Mouse (Mus musculus) MEL (cell line): ENCODE results near the gene Cep63. TPM values are rescaled to one million over a fixed set of nuclear protein-coding genes. Genes with fewer than 3 reads are reported as not detected.

ENCODE experiments used
- DNase-seq: peaks from one replicate; pipeline ENCODE4 v3.0.0; 2011; ENCODE audit warnings: low read depth, low spot score
- H3K27ac ChIP-seq: 2 replicates; pipeline ENCODE4 v1.5.1; 2012; ENCODE audit warnings: low read depth, mild to moderate bottlenecking, control low read depth, low read length, moderate library complexity; ENCODE audit not compliant: control insufficient read depth
- H3K27me3 ChIP-seq, 2 experiments: fragments of 150-350 bp in 1 of 2; sonication (generic) in 1 of 2; 2 replicates each; pipeline ENCODE4 v1.6.1; 2012; ENCODE audit warnings: low read length in 2 of 2, mild to moderate bottlenecking in 2 of 2, improper control_type of control experiment in 1 of 2, moderate library complexity in 1 of 2; ENCODE audit not compliant: insufficient read depth in 2 of 2, control insufficient read depth in 1 of 2
- H3K36me3 ChIP-seq, 2 experiments: 2 replicates each; pipeline ENCODE4 v1.6.1; 2012 to 2014; ENCODE audit warnings: low read length in 2 of 2, improper control_type of control experiment in 1 of 2, inconsistent platforms in 1 of 2, mild to moderate bottlenecking in 1 of 2; ENCODE audit not compliant: insufficient read depth in 2 of 2, control insufficient read depth in 1 of 2
- H3K4me1 ChIP-seq, 2 experiments: fragments of 150-350 bp in 1 of 2; sonication (generic) in 1 of 2; 2 replicates each; pipeline ENCODE4 v1.6.1; 2012; ENCODE audit warnings: low read length in 2 of 2, improper control_type of control experiment in 1 of 2, mild to moderate bottlenecking in 1 of 2; ENCODE audit not compliant: insufficient read depth in 2 of 2, control insufficient read depth in 1 of 2
- H3K4me3 ChIP-seq, 2 experiments: fragments of 150-350 bp in 1 of 2; sonication (generic) in 1 of 2; 2 replicates each; pipeline ENCODE4 v1.5.1; 2012; ENCODE audit warnings: low read depth in 2 of 2, low read length in 2 of 2, mild to moderate bottlenecking in 2 of 2, moderate library complexity in 2 of 2, control low read depth in 1 of 2, improper control_type of control experiment in 1 of 2; ENCODE audit not compliant: control insufficient read depth in 1 of 2, insufficient read depth in 1 of 2
- H3K79me2 ChIP-seq: 2 replicates; pipeline ENCODE4 v1.6.1; 2012; ENCODE audit warnings: mild to moderate bottlenecking, low read length, moderate library complexity; ENCODE audit not compliant: control insufficient read depth, poor library complexity, insufficient read depth
- H3K9ac ChIP-seq: 2 replicates; pipeline ENCODE4 v1.6.1; 2012; ENCODE audit warnings: low read depth, mild to moderate bottlenecking, control low read depth, low read length, moderate library complexity; ENCODE audit not compliant: control insufficient read depth, poor library complexity, severe bottlenecking
- H3K9me3 ChIP-seq: fragments of 150-350 bp; sonication (generic); replicated peaks from 2 replicates; pipeline ENCODE4 v1.6.1; 2012; ENCODE audit warnings: mild to moderate bottlenecking, low read length, improper control_type of control experiment, moderate library complexity; ENCODE audit not compliant: insufficient read depth
- BHLHE40 ChIP-seq: IDR thresholded peaks from 2 replicates; pipeline ENCODE4 v1.6.1; 2012; ENCODE audit warnings: low read depth, mild to moderate bottlenecking, inconsistent platforms, low read length, improper control_type of control experiment, borderline replicate concordance
- EP300 ChIP-seq, 2 experiments: IDR thresholded peaks; 2 replicates each; pipeline ENCODE4 v1.6.1; 2011; ENCODE audit warnings: improper control_type of control experiment in 2 of 2, low read length in 2 of 2, low read depth in 1 of 2, mild to moderate bottlenecking in 1 of 2
- GABPA ChIP-seq: IDR thresholded peaks from 2 replicates; pipeline ENCODE4 v1.6.1; 2012; ENCODE audit warnings: low read depth, mild to moderate bottlenecking, inconsistent platforms, low read length, improper control_type of control experiment, moderate library complexity
- HCFC1 ChIP-seq: IDR thresholded peaks from 2 replicates; pipeline ENCODE4 v1.6.1; 2012; ENCODE audit warnings: low read depth, mild to moderate bottlenecking, inconsistent platforms, low read length, improper control_type of control experiment, moderate library complexity
- MAFK ChIP-seq: IDR thresholded peaks from 2 replicates; pipeline ENCODE4 v1.6.1; 2011; ENCODE audit warnings: low read depth, mild to moderate bottlenecking, low read length, improper control_type of control experiment, borderline replicate concordance
- MAZ ChIP-seq: IDR thresholded peaks from 2 replicates; pipeline ENCODE4 v1.6.1; 2012; ENCODE audit warnings: low read depth, mild to moderate bottlenecking, inconsistent platforms, low read length, improper control_type of control experiment
- MXI1 ChIP-seq: IDR thresholded peaks from 2 replicates; pipeline ENCODE4 v1.6.1; 2011; ENCODE audit warnings: mild to moderate bottlenecking, low read depth, low read length, improper control_type of control experiment
- MYB ChIP-seq: IDR thresholded peaks from 2 replicates; pipeline ENCODE4 v1.6.1; 2011; ENCODE audit warnings: mild to moderate bottlenecking, low read depth, low read length, improper control_type of control experiment
- NELFE ChIP-seq: IDR thresholded peaks from 2 replicates; pipeline ENCODE4 v1.6.1; 2011; ENCODE audit warnings: low read depth, low read length, improper control_type of control experiment
- NRF1 ChIP-seq: IDR thresholded peaks from 2 replicates; pipeline ENCODE4 v1.6.1; 2014; ENCODE audit warnings: low read depth, mild to moderate bottlenecking, inconsistent platforms, low read length, improper control_type of control experiment, moderate library complexity; ENCODE audit not compliant: poor library complexity, insufficient read depth, severe bottlenecking
- POLR2A ChIP-seq, 2 experiments: IDR thresholded peaks; 2 replicates each; pipeline ENCODE4 v1.6.1; 2011 to 2012; ENCODE audit warnings: low read length in 2 of 2, mild to moderate bottlenecking in 2 of 2, control low read depth in 1 of 2, improper control_type of control experiment in 1 of 2, low read depth in 1 of 2, moderate library complexity in 1 of 2; ENCODE audit not compliant: control insufficient read depth in 1 of 2, insufficient read depth in 1 of 2, poor library complexity in 1 of 2
- POLR2AphosphoS2 ChIP-seq: IDR thresholded peaks from 2 replicates; pipeline ENCODE4 v1.6.1; 2011; ENCODE audit warnings: low read length, improper control_type of control experiment
- RAD21 ChIP-seq: IDR thresholded peaks from 2 replicates; pipeline ENCODE4 v1.6.1; 2011; ENCODE audit warnings: mild to moderate bottlenecking, low read depth, low read length, improper control_type of control experiment
- RCOR1 ChIP-seq: IDR thresholded peaks from 2 replicates; pipeline ENCODE4 v1.6.1; 2012; ENCODE audit warnings: low read depth, mild to moderate bottlenecking, inconsistent platforms, low read length, improper control_type of control experiment
- SMC3 ChIP-seq: IDR thresholded peaks from 2 replicates; pipeline ENCODE4 v1.6.1; 2011; ENCODE audit warnings: low read depth, low read length, improper control_type of control experiment
- TBP ChIP-seq: IDR thresholded peaks from 2 replicates; pipeline ENCODE4 v1.8.0; 2011; ENCODE audit warnings: low read depth, low read length, improper control_type of control experiment
- ZKSCAN1 ChIP-seq: IDR thresholded peaks from 2 replicates; pipeline ENCODE4 v1.6.1; 2012; ENCODE audit warnings: low read depth, mild to moderate bottlenecking, inconsistent platforms, low read length, improper control_type of control experiment, moderate library complexity
- ZMIZ1 ChIP-seq: IDR thresholded peaks from 2 replicates; pipeline ENCODE4 v1.6.1; 2012; ENCODE audit warnings: low read depth, mild to moderate bottlenecking, inconsistent platforms, low read length, improper control_type of control experiment, moderate library complexity
- polyA plus RNA-seq, 2 experiments: library from polyadenylated mRNA; stranded (reverse) in 1 of 2; unstranded in 1 of 2; fragments of >175 nt in 1 of 2; fragments of >200 nt in 1 of 2; gene quantifications; 2 replicates each; pipeline versions ENCODE4 v1.2.1 to v1.2.4; 2012; ENCODE audit warnings: low replicate concordance in 2 of 2, low read depth in 1 of 2; ENCODE audit not compliant: insufficient read length in 2 of 2, insufficient read depth in 1 of 2, missing spikeins in 1 of 2
- total RNA-seq: library from RNA; depleted of rRNA; stranded (reverse); fragments of 300-350 nt; gene quantifications from 2 replicates; pipeline ENCODE4 v1.2.3, GENCODE M21; 2012

The Cep63 gene
- total and polyA plus RNA-seq, 3 experiments: 9.6 to 14.6 TPM; not detected in 1

- no peaks in the 10 kb centered on the region for H3K79me2 ChIP-seq
- no peaks in the 10 kb centered on the region for H3K27me3 ChIP-seq
- H3K27ac ChIP-seq: no peak overlapping the region
- H3K9me3 ChIP-seq: no peaks in the 10 kb centered on the region
- no peak for DNase-seq
- no peak for TF ChIP-seq NELFE
- no peak for TF ChIP-seq MAZ
- no peak for TF ChIP-seq HCFC1
- TF ChIP-seq MXI1: no peak
- no peak for TF ChIP-seq ZKSCAN1
- no peak for TF ChIP-seq GABPA
- no peak for TF ChIP-seq TBP
- H3K4me3 ChIP-seq: no peak overlapping the region
- no peak overlapping the region for H3K9ac ChIP-seq
- peaks cover 4 to 10% of the 10 kb centered on the region in 2 experiments; a peak in 3 of 4 replicates for H3K4me1 ChIP-seq
- no peaks in the 10 kb centered on the region; a peak in 1 of 4 replicates for H3K36me3 ChIP-seq
Measured at GRCm38 (mm10) chr9:102581921-102582469, 44.3 kb downstream of the Cep63 start.

- Histone ChIP-seq H3K4me1 (peaks cover 4 to 11% of the 10 kb centered on the region in 2 experiments; a peak in 3 of 4 replicates), H3K27me3 (no peaks in the 10 kb centered on the region), H3K4me3 (no peak overlapping the region), H3K9me3 (no peaks in the 10 kb centered on the region), H3K79me2 (no peaks in the 10 kb centered on the region), H3K36me3 (no peaks in the 10 kb centered on the region; a peak in 1 of 4 replicates), H3K27ac (peak overlapping the region; percentile 27; the same call in 1 of the 2 replicates), H3K9ac (no peak overlapping the region)
- peak; percentile 55 for DNase-seq
- no peak for TF ChIP-seq SMC3
- no peak for TF ChIP-seq MYB
- no peak for TF ChIP-seq POLR2A (IDR thresholded peaks at IDR 0.05; ENCODE audit: control insufficient read depth in 1 of 2, insufficient read depth in 1 of 2, low read depth in 1 of 2, low read length in 2 of 2, poor library complexity in 1 of 2)
- TF ChIP-seq POLR2AphosphoS2: no peak
- TF ChIP-seq BHLHE40: no peak
Measured at GRCm38 (mm10) chr9:102577480-102577879, 48.9 kb downstream of the Cep63 start.

- Histone ChIP-seq H3K9ac (no peak overlapping the region), H3K79me2 (no peaks in the 10 kb centered on the region), H3K36me3 (no peaks in the 10 kb centered on the region; a peak in 1 of 4 replicates), H3K4me3 (no peak overlapping the region), H3K4me1 (peaks cover 0 to 6% of the 10 kb centered on the region in 2 experiments; a peak in 2 of 4 replicates), H3K27me3 (no peaks in the 10 kb centered on the region), H3K27ac (no peak overlapping the region), H3K9me3 (no peaks in the 10 kb centered on the region)
- no peak for DNase-seq
- TF ChIP-seq MAFK (no peak), RAD21 (no peak), MXI1 (no peak), EP300 (IDR thresholded peaks at IDR 0.05; ENCODE audit: low read depth in 1 of 2, low read length in 2 of 2) (no peak), BHLHE40 (no peak), RCOR1 (no peak), NRF1 (no peak), ZKSCAN1 (no peak), MAZ (no peak), ZMIZ1 (no peak)
Measured at GRCm38 (mm10) chr9:102572888-102573287, 53.4 kb downstream of the Cep63 start.
